Comparison of ENCODE assay signal across 11 mouse cellular contexts in the genomic region with DNA sequence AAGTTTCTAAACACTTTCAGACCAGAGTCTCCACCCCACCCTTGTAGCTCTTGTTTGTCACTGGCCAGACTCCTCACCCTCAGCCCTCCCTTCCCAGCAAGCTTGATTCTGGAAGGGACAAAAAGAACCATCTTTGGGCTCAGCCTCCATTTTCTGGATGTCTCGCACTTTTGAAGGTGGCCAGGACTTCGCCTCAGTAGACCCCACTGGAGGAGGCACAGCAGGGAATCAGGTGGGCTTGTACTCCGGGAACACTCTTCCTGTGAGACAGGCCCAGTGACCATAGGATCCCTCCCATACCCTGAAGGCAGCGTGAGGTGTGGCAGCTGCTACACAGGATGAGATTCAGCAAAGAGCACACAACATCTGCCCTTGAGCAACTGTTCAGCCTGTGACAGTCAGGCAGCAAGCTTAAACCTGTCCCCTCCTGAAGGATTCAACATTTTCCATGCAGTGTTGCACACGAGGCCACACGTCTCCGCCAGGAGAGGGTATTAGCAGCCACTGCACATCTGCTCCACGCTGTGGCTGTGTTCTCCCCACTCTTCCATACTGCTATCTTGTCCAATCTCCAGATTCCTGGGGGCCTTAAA. TPM values are rescaled to one million over a fixed set of nuclear protein-coding genes. Genes with fewer than 3 reads are reported as not detected.
DNase-seq lines count a peak whose midpoint lies in the region; ATAC-seq and TF ChIP-seq lines count a peak whose summit lies in the region.
"Had no signal": no experiment of that assay in that cellular context is flagged by ENCODE, and none has a peak within 500 bp of the region (broad histone marks: within the 10 kb centered on the region; RNA-seq: fewer than 3 reads in every experiment).

No protein-coding gene starts in this region.

- TF ChIP-seq POLR2A in brain, embryonic 14.5 days (IDR thresholded peaks at IDR 0.05; ENCODE audit: borderline replicate concordance, extremely low read depth, insufficient read depth, insufficient read length, poor library complexity, severe bottlenecking), result no peak

- TF ChIP-seq CTCF in brain, embryonic 14.5 days (IDR thresholded peaks at IDR 0.05; ENCODE audit: borderline replicate concordance, extremely low read depth, insufficient read depth, insufficient read length), result no peak

- ATAC-seq in inflammation-experienced regulatory T-cells, adult 6 months, result no peak

- peak; percentile 91 for DNase-seq in heart, adult 11 months
- no peak for DNase-seq in heart, postnatal 4 days
- peak; percentile 42 for DNase-seq in retina, postnatal 1 day
- no peak for DNase-seq in retina, embryonic 14.5 days (ENCODE audit: low spot score)
- DNase-seq in brain, embryonic 14.5 days (ENCODE audit: low read depth), result peak; percentile 23
- DNase-seq in thymus, adult 18-20 months, result no peak
- DNase-seq: cerebellum, postnatal 25 days; gastrocnemius, postnatal 36 days; right cerebral cortex, postnatal 4 days; thymus, postnatal 36 days had no signal

RNA-seq across cellular contexts. Expression of a gene that starts 15.7 kb away (rescaled TPM):
- total RNA-seq in heart, postnatal 4 days (2021), result 1 to 10 TPM; 1.5 to 2.0 TPM
- 0.45 and 0.93 TPM in 2 replicates for polyA plus RNA-seq in brain, embryonic 14.5 days (2012; rRNA removed)
- polyA plus RNA-seq in inflammation-experienced regulatory T-cells, adult 6 months (2017; shearing (Covaris generic)), result 10 to 100 TPM in 2 of 3 experiments, 1 to 10 TPM in 1; 4.6 to 23.5 (median 19.0) TPM

Comparison
In these comparisons a context has a peak if more than half of its experiments do, and no peak if none do; other contexts are left out.
1. DNase-seq: peak in heart, adult 11 months (single experiment), retina, postnatal 1 day (single experiment) and brain, embryonic 14.5 days (single experiment); none in heart, postnatal 4 days (single experiment), retina, embryonic 14.5 days (single experiment) and thymus, adult 18-20 months (0 of 2).